In genomic region chr13:97545971-97546454, GRCm38 (mm10) we compare ENCODE assay signal across 7 mouse cellular contexts.
DNase-seq lines count a peak whose midpoint lies in the region; ATAC-seq and TF ChIP-seq lines count a peak whose summit lies in the region.

No protein-coding gene starts in this region.

- H3K27ac ChIP-seq in forebrain, embryonic 15.5 days (replicated peaks): peak overlapping the region; percentile 71
- no peak overlapping the region for H3K27ac ChIP-seq in neural tube, embryonic 14.5 days (ENCODE audit: low read depth, low read length)

- 49% methylated on average over 9 of the region's 9 CpGs for WGBS in lung, adult 2 months
- 26% methylated on average over 9 of the region's 9 CpGs for WGBS in forebrain, embryonic 15.5 days
- 16% methylated on average over 9 of the region's 9 CpGs for WGBS in neural tube, embryonic 14.5 days

- ATAC-seq in forebrain, embryonic 15.5 days (replicated peaks): peak; percentile 84
- ATAC-seq in neural tube, embryonic 14.5 days (ENCODE audit: low read depth): peak; percentile 76

- no peaks in the 10 kb centered on the region for H3K36me3 ChIP-seq in forebrain, embryonic 15.5 days
- no peaks in the 10 kb centered on the region for H3K36me3 ChIP-seq in neural tube, embryonic 14.5 days (ENCODE audit: control insufficient read depth, insufficient read depth, low read length)

- no peak for TF ChIP-seq POLR2A in lung, adult 2 months (IDR thresholded peaks at IDR 0.05; ENCODE audit: borderline replicate concordance, extremely low read depth, low read depth, low read length)

- H3K4me1 ChIP-seq in lung, adult 2 months (ENCODE audit: control insufficient read depth, insufficient read depth, low read length): peaks cover 29% of the 10 kb centered on the region
- H3K4me1 ChIP-seq in forebrain, embryonic 15.5 days: peaks cover 26% of the 10 kb centered on the region
- H3K4me1 ChIP-seq in neural tube, embryonic 14.5 days (ENCODE audit: control insufficient read depth, insufficient read depth, low read length): peaks cover 8% of the 10 kb centered on the region; the same call in 1 of the 2 replicates

- no peak overlapping the region for H3K4me3 ChIP-seq in lung, adult 2 months (replicated peaks; ENCODE audit: extremely low read depth, low read depth, low read length)
- H3K4me3 ChIP-seq in forebrain, embryonic 15.5 days: no peak overlapping the region
- no peak overlapping the region for H3K4me3 ChIP-seq in neural tube, embryonic 14.5 days (ENCODE audit: low read depth, low read length)

- no peak overlapping the region for H3K4me2 ChIP-seq in forebrain, embryonic 15.5 days (replicated peaks)
- H3K4me2 ChIP-seq in neural tube, embryonic 14.5 days (ENCODE audit: low read depth, low read length): no peak overlapping the region

- H3K27me3 ChIP-seq in forebrain, embryonic 15.5 days: no peaks in the 10 kb centered on the region
- H3K27me3 ChIP-seq in neural tube, embryonic 14.5 days (ENCODE audit: control insufficient read depth, insufficient read depth, low read length): no peaks in the 10 kb centered on the region

- H3K9ac ChIP-seq in forebrain, embryonic 15.5 days (replicated peaks): no peak overlapping the region
- H3K9ac ChIP-seq in neural tube, embryonic 14.5 days (replicated peaks; ENCODE audit: low read depth, low read length): no peak overlapping the region

- no peak for TF ChIP-seq CTCF in lung, adult 2 months (IDR thresholded peaks at IDR 0.05; ENCODE audit: insufficient read depth, low read length)

- peak; percentile 21 to 35 for DNase-seq in lung, adult 18-20 months
- DNase-seq in lung, adult 2 months: no peak
- DNase-seq in cerebellum, adult 11-12 months: peak; percentile 79
- DNase-seq in embryo, embryonic 10 days (ENCODE audit: low spot score): no peak
- DNase-seq in testis, postnatal 10 days (ENCODE audit: low spot score): no peak

- no peaks in the 10 kb centered on the region for H3K9me3 ChIP-seq in forebrain, embryonic 15.5 days
- no peaks in the 10 kb centered on the region for H3K9me3 ChIP-seq in neural tube, embryonic 14.5 days (ENCODE audit: control insufficient read depth, low read length)

Comparison
In these comparisons a context has a peak if more than half of its experiments do, and no peak if none do; other contexts are left out.
1. DNase-seq: peak in lung, adult 18-20 months (2 of 2) and cerebellum, adult 11-12 months (single experiment); none in lung, adult 2 months (single experiment), embryo, embryonic 10 days (single experiment) and testis, postnatal 10 days (single experiment).